Mouse (Mus musculus) midbrain, embryonic 10.5 days (tissue): ENCODE data around the gene Ptprs. TPM values are rescaled to one million over a fixed set of nuclear protein-coding genes. Genes with fewer than 3 reads are reported as not detected.

Experiments
- DNase-seq: peaks from one replicate; pipeline ENCODE4 v3.0.0-alpha.2; 2017; ENCODE audit warnings: low spot score
- H3K27ac ChIP-seq: fragments of 300-500 bp; sonication (generic); replicated peaks from 2 replicates; pipeline ENCODE4 v1.5.1; 2016; ENCODE audit warnings: mild to moderate bottlenecking
- H3K27me3 ChIP-seq: fragments of 300-500 bp; sonication (generic); 2 replicates; pipeline ENCODE4 v1.6.1; 2016; ENCODE audit warnings: low read depth, mild to moderate bottlenecking; ENCODE audit not compliant: poor library complexity, severe bottlenecking
- H3K36me3 ChIP-seq: fragments of 300-500 bp; sonication (generic); 2 replicates; pipeline ENCODE4 v1.6.1; 2016; ENCODE audit warnings: mild to moderate bottlenecking, moderate library complexity
- H3K4me1 ChIP-seq: fragments of 300-500 bp; sonication (generic); 2 replicates; pipeline ENCODE4 v1.6.1; 2016
- H3K4me3 ChIP-seq: fragments of 300-500 bp; sonication (generic); 2 replicates; pipeline ENCODE4 v1.5.1; 2016; ENCODE audit warnings: mild to moderate bottlenecking, moderate library complexity
- H3K9me3 ChIP-seq: fragments of 300-500 bp; sonication (generic); replicated peaks from 2 replicates; pipeline ENCODE4 v1.6.1; 2016; ENCODE audit warnings: mild to moderate bottlenecking
- WGBS: fragments of 180-500 bp; shearing (Covaris S2); methylation state at CpG from one replicate; pipeline ENCODE4 v1.1.7; 2016; 5-methylcytosine and 5-hydroxymethylcytosine counted together
- polyA plus RNA-seq: library from polyadenylated mRNA; unstranded; fragments of >200 nt; fragmentation: Nextera tagmentation; extraction: Ambion mirVana; gene quantifications from 2 replicates; pipeline ENCODE4 v1.2.1, GENCODE M21; 2016

The Ptprs gene
- polyA plus RNA-seq: 89.7 and 131 TPM in 2 replicates

- H3K4me3 ChIP-seq: peak within 1 kb of the TSS; percentile 81
- peaks cover 79% of the 10 kb centered on the region for H3K27me3 ChIP-seq
- H3K36me3 ChIP-seq: no peaks in the 10 kb centered on the region
- peak; percentile 97 for DNase-seq
- WGBS: 0% methylated on average over 27 of the region's 27 CpGs
- peaks cover 4% of the 10 kb centered on the region; the same call in 1 of the 2 replicates for H3K9me3 ChIP-seq
- H3K4me1 ChIP-seq: peaks cover 61% of the 10 kb centered on the region
- peak within 1 kb of the TSS; percentile 97 for H3K27ac ChIP-seq
Observed at GRCm38 (mm10) chr17:56476402-56476752, at the start of gene Ptprs. TSS of gene Ptprs (minus strand) at chr17:56476483.

- H3K36me3 ChIP-seq: no peaks in the 10 kb centered on the region
- H3K9me3 ChIP-seq: no peaks in the 10 kb centered on the region
- H3K4me3 ChIP-seq: no peak overlapping the region
- 81% methylated on average over 4 of the region's 4 CpGs for WGBS
- H3K27ac ChIP-seq: no peak overlapping the region
- no peak for DNase-seq
- H3K27me3 ChIP-seq: no peaks in the 10 kb centered on the region
- no peaks in the 10 kb centered on the region for H3K4me1 ChIP-seq
Observed at GRCm38 (mm10) chr17:56524943-56525342, 48.7 kb upstream of the Ptprs start.

- H3K27me3 ChIP-seq: no peaks in the 10 kb centered on the region
- no peak for DNase-seq
- H3K4me1 ChIP-seq: no peaks in the 10 kb centered on the region
- 44% methylated on average over 1 of the region's 1 CpGs for WGBS
- H3K4me3 ChIP-seq: no peak overlapping the region
- no peak overlapping the region for H3K27ac ChIP-seq
- no peaks in the 10 kb centered on the region for H3K9me3 ChIP-seq
- no peaks in the 10 kb centered on the region for H3K36me3 ChIP-seq
Observed at GRCm38 (mm10) chr17:56522744-56523143, 46.5 kb upstream of the Ptprs start.

GRCm38 (mm10) chr17:56515690-56516410 is 39.6 kb upstream of the Ptprs start:
- Histone ChIP-seq H3K4me3 (no peak overlapping the region), H3K4me1 (peaks cover 28% of the 10 kb centered on the region), H3K27ac (peak overlapping the region; percentile 52; the same call in 1 of the 2 replicates), H3K27me3 (peaks cover 56% of the 10 kb centered on the region), H3K9me3 (peaks cover 13% of the 10 kb centered on the region), H3K36me3 (no peaks in the 10 kb centered on the region)
- 18% methylated on average over 13 of the region's 13 CpGs for WGBS
- no peak for DNase-seq

GRCm38 (mm10) chr17:56514916-56515315 is 38.6 kb upstream of the Ptprs start:
- H3K36me3 ChIP-seq: no peaks in the 10 kb centered on the region
- H3K4me3 ChIP-seq: no peak overlapping the region
- H3K27ac ChIP-seq: peak overlapping the region; percentile 52; the same call in 1 of the 2 replicates
- no peak for DNase-seq
- peaks cover 13% of the 10 kb centered on the region for H3K9me3 ChIP-seq
- H3K27me3 ChIP-seq: peaks cover 65% of the 10 kb centered on the region
- peaks cover 37% of the 10 kb centered on the region for H3K4me1 ChIP-seq
- WGBS: 61% methylated on average over 12 of the region's 12 CpGs

- Histone ChIP-seq H3K27me3 (peaks cover 71% of the 10 kb centered on the region), H3K27ac (no peak overlapping the region), H3K4me1 (peaks cover 43% of the 10 kb centered on the region), H3K36me3 (no peaks in the 10 kb centered on the region), H3K9me3 (peaks cover 13% of the 10 kb centered on the region), H3K4me3 (no peak overlapping the region)
- DNase-seq: no peak
Observed at GRCm38 (mm10) chr17:56514330-56514729, 38.0 kb upstream of the Ptprs start.

- H3K27ac ChIP-seq: peak within 1 kb of the TSS; percentile 49
- DNase-seq: no peak
- peaks cover 84% of the 10 kb centered on the region for H3K27me3 ChIP-seq
- H3K9me3 ChIP-seq: peaks cover 13% of the 10 kb centered on the region
- peak within 1 kb of the TSS; percentile 42 for H3K4me3 ChIP-seq
- WGBS: 66% methylated on average over 22 of the region's 22 CpGs
- H3K36me3 ChIP-seq: no peaks in the 10 kb centered on the region
- peaks cover 61% of the 10 kb centered on the region for H3K4me1 ChIP-seq
Observed at GRCm38 (mm10) chr17:56512310-56512709, 36.0 kb upstream of the Ptprs start, which contains the start of gene Znrf4. TSS of gene Znrf4 (minus strand) at chr17:56512431.

GRCm38 (mm10) chr17:56511707-56512090 is 35.4 kb upstream of the Ptprs start:
- peaks cover 68% of the 10 kb centered on the region for H3K4me1 ChIP-seq
- H3K27ac ChIP-seq: peak overlapping the region; percentile 49; the same call in 1 of the 2 replicates
- H3K4me3 ChIP-seq: peak overlapping the region; percentile 42
- H3K36me3 ChIP-seq: no peaks in the 10 kb centered on the region
- H3K27me3 ChIP-seq: peaks cover 84% of the 10 kb centered on the region
- no peak for DNase-seq
- WGBS: 20% methylated on average over 29 of the region's 29 CpGs
- peaks cover 13% of the 10 kb centered on the region for H3K9me3 ChIP-seq

GRCm38 (mm10) chr17:56510970-56511706 is 34.9 kb upstream of the Ptprs start:
- Histone ChIP-seq H3K27me3 (peaks cover 87% of the 10 kb centered on the region), H3K36me3 (no peaks in the 10 kb centered on the region), H3K27ac (peak overlapping the region; percentile 49), H3K9me3 (peaks cover 13% of the 10 kb centered on the region), H3K4me1 (peaks cover 70% of the 10 kb centered on the region), H3K4me3 (peak overlapping the region; percentile 42)
- 10% methylated on average over 60 of the region's 60 CpGs for WGBS
- peak; percentile 41 for DNase-seq

GRCm38 (mm10) chr17:56510473-56510969 is 34.2 kb upstream of the Ptprs start:
- Histone ChIP-seq H3K27me3 (peaks cover 85% of the 10 kb centered on the region), H3K4me3 (peak overlapping the region; percentile 42; the same call in 1 of the 2 replicates), H3K27ac (peak overlapping the region; percentile 60), H3K36me3 (no peaks in the 10 kb centered on the region), H3K9me3 (peaks cover 13% of the 10 kb centered on the region), H3K4me1 (peaks cover 64% of the 10 kb centered on the region)
- DNase-seq: no peak
- 28% methylated on average over 27 of the region's 27 CpGs for WGBS

GRCm38 (mm10) chr17:56509707-56510472 is 33.6 kb upstream of the Ptprs start:
- peak overlapping the region; percentile 60 for H3K27ac ChIP-seq
- peak; percentile 77 for DNase-seq
- H3K4me3 ChIP-seq: peak overlapping the region; percentile 35
- H3K27me3 ChIP-seq: peaks cover 78% of the 10 kb centered on the region
- H3K4me1 ChIP-seq: peaks cover 58% of the 10 kb centered on the region
- WGBS: 4% methylated on average over 34 of the region's 37 CpGs
- H3K36me3 ChIP-seq: no peaks in the 10 kb centered on the region
- peaks cover 13% of the 10 kb centered on the region for H3K9me3 ChIP-seq

GRCm38 (mm10) chr17:56509021-56509640 is 32.8 kb upstream of the Ptprs start:
- peak overlapping the region; percentile 60 for H3K27ac ChIP-seq
- DNase-seq: no peak
- no peaks in the 10 kb centered on the region for H3K36me3 ChIP-seq
- WGBS: 41% methylated on average over 10 of the region's 10 CpGs
- peaks cover 71% of the 10 kb centered on the region for H3K27me3 ChIP-seq
- H3K9me3 ChIP-seq: peaks cover 19% of the 10 kb centered on the region
- H3K4me3 ChIP-seq: peak overlapping the region; percentile 35
- H3K4me1 ChIP-seq: peaks cover 56% of the 10 kb centered on the region
